Mouse (Mus musculus): Measurements from ENCODE around the gene Bend7. TPM values are rescaled to one million over a fixed set of nuclear protein-coding genes. Genes with fewer than 3 reads are reported as not detected.

Gene Bend7
- polyA plus RNA-seq, 1 experiment: not detected

- H3K4me1 ChIP-seq (ENCODE audit: control insufficient read depth): peaks cover 6% of the 10 kb centered on the region
- TF ChIP-seq TAL1 (IDR thresholded peaks at IDR 0.05; ENCODE audit: low read length): no peak
- no peak for TF ChIP-seq GATA1 (IDR thresholded peaks at IDR 0.05; ENCODE audit: low read length)
- H3K27me3 ChIP-seq (ENCODE audit: control insufficient read depth): no peaks in the 10 kb centered on the region
- H3K4me3 ChIP-seq (replicated peaks): no peak overlapping the region
- H3K9me3 ChIP-seq (ENCODE audit: control insufficient read depth, low read length): no peaks in the 10 kb centered on the region
- peaks cover 3% of the 10 kb centered on the region for H3K36me3 ChIP-seq (ENCODE audit: control insufficient read depth)
Observed at GRCm38 (mm10) chr2:4831493-4831892, 113.9 kb downstream of the Bend7 start.

GRCm38 (mm10) chr2:4832166-4832565, 114.5 kb downstream of the Bend7 start:
- no peaks in the 10 kb centered on the region for H3K27me3 ChIP-seq (ENCODE audit: control insufficient read depth)

DNA sequence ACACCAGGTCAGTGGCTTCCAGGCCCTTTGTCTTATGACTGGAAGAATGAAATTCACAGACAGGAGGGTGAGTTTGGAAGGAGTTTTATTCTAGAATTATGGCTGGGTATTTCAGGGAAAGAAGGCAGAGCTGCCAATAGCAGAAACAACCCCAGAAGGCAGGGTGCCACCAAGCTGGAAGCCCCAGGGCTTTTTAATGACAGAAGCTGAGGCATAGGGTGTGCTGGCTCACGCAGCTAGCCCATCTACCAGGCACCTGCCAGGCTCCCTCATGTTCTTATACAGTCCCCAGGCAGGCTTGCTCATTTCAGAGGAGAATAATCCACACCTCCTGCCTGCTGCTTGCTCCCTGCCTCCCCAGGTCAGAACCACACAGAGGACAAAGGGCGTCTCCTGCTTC, 131.8 kb downstream of the Bend7 start:
- TF ChIP-seq GATA1 (IDR thresholded peaks at IDR 0.05; ENCODE audit: low read length) (no peak), TAL1 (IDR thresholded peaks at IDR 0.05; ENCODE audit: low read length) (no peak)
- Histone ChIP-seq H3K9me3 (ENCODE audit: control insufficient read depth, low read length) (no peaks in the 10 kb centered on the region), H3K4me1 (ENCODE audit: control insufficient read depth) (no peaks in the 10 kb centered on the region), H3K27me3 (ENCODE audit: control insufficient read depth) (no peaks in the 10 kb centered on the region), H3K36me3 (ENCODE audit: control insufficient read depth) (no peaks in the 10 kb centered on the region), H3K4me3 (replicated peaks) (no peak overlapping the region)

More at GRCm38 (mm10) chr2:4832166-4832565, 114.5 kb downstream of the Bend7 start:
- no peaks in the 10 kb centered on the region for H3K9me3 ChIP-seq (ENCODE audit: control insufficient read depth, low read length)
- H3K36me3 ChIP-seq (ENCODE audit: control insufficient read depth): peaks cover 3% of the 10 kb centered on the region
- H3K4me3 ChIP-seq (replicated peaks): no peak overlapping the region
- TF ChIP-seq GATA1 (IDR thresholded peaks at IDR 0.05; ENCODE audit: low read length) (no peak), TAL1 (IDR thresholded peaks at IDR 0.05; ENCODE audit: low read length) (no peak)
- peaks cover 6% of the 10 kb centered on the region for H3K4me1 ChIP-seq (ENCODE audit: control insufficient read depth)

Other genes with a start within 250 kb of the Bend7 start
- gene Prpf18, start 65.7 kb upstream of the Bend7 start, polyA plus RNA-seq (2012): 1.7 TPM in 2 replicates
- gene Sephs1, start 163.7 kb downstream of the Bend7 start, polyA plus RNA-seq (2012): 0.55 and 0.81 TPM in 2 replicates
- 0.03 and 0.13 TPM in 2 replicates for gene Phyh, start 201.2 kb downstream of the Bend7 start, polyA plus RNA-seq (2012)

All from erythroblast, embryonic 14.5 days (primary cell).